Mouse (Mus musculus): Measurements from ENCODE around the gene AI661453. TPM values are rescaled to one million over a fixed set of nuclear protein-coding genes. Genes with fewer than 3 reads are reported as not detected.
A peak's percentile ranks its signal among the peaks of the same experiment; 100 is the strongest.

AI661453 gene
- total and polyA plus RNA-seq, 3 experiments = not detected

- TF ChIP-seq GATA1 (IDR thresholded peaks at IDR 0.05; ENCODE audit: low read depth, low read length) (0 out of 2 replicates have a peak, but pooled peaks have one; percentile 31), ETS1 (IDR thresholded peaks at IDR 0.05; ENCODE audit: low read depth, low read length) (peak; percentile 96), SIN3A (IDR thresholded peaks at IDR 0.05; ENCODE audit: low read length) (peak; percentile 98)
Measured at GRCm38 (mm10) chr17:47508012-47508608, 71.7 kb downstream of the AI661453 start (continued).

DNA sequence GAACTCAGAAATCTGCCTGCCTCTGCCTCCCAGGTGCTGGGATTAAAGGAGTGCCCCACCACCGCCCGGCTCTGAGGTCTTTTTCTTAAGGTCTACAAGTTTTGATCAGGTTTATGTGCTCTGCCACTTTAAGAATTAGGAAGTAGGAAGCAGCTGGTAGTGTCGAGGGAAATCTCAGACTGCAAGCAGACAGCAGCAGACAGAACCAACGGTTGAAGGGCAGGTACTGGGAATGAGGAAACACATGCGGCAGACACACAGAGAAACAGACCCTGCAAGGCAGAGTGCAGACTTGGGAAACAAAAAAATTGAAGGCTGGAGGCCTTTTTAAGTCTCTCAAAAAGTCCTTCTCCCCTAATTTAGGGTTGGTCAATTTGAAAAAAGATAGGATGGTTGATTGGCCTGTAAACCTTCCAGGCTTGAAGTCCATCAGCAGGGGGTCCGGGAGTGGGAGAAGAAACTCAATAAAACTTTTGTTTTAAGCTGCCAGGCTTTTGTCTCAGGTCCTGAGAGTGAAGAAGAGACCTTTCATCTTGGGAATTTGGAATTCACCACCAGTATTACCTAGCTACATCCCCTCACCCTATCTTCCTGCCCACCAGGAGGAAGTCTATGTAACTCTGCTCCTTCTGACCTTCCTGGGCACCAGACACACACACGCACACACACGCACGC lies 72.8 kb downstream of the AI661453 start:
- Histone ChIP-seq H3K4me1 (ENCODE audit: control insufficient read depth in 1 of 2, insufficient read depth in 2 of 2, low read length in 2 of 2) (peaks cover 8 to 45% of the 10 kb centered on the region in 2 experiments; a peak in 3 of 4 replicates), H3K9ac (ENCODE audit: control insufficient read depth, low read depth, low read length, poor library complexity, severe bottlenecking) (peak overlapping the region; percentile 41), H3K36me3 (ENCODE audit: control insufficient read depth in 1 of 2, insufficient read depth in 2 of 2, low read length in 2 of 2) (peaks cover 0 to 21% of the 10 kb centered on the region in 2 experiments; a peak in 2 of 4 replicates), H3K27ac (ENCODE audit: control insufficient read depth, low read depth, low read length) (peak overlapping the region; percentile 99), H3K27me3 (ENCODE audit: control insufficient read depth in 1 of 2, insufficient read depth in 2 of 2, low read length in 2 of 2) (no peaks in the 10 kb centered on the region), H3K4me3 (ENCODE audit: control insufficient read depth in 1 of 2, insufficient read depth in 1 of 2, low read depth in 2 of 2, low read length in 2 of 2) (no peak overlapping the region), H3K79me2 (ENCODE audit: control insufficient read depth, insufficient read depth, low read length, poor library complexity) (no peaks in the 10 kb centered on the region; the same call in 1 of the 2 replicates), H3K9me3 (replicated peaks; ENCODE audit: insufficient read depth, low read length) (no peaks in the 10 kb centered on the region)
- peak; percentile 82 for DNase-seq (ENCODE audit: low read depth, low spot score)
- TF ChIP-seq MXI1 (IDR thresholded peaks at IDR 0.05; ENCODE audit: low read depth, low read length) (0 out of 2 replicates have a peak, but pooled peaks have one; percentile 34), MYC (IDR thresholded peaks at IDR 0.05; ENCODE audit: low read depth, low read length) (0 out of 2 replicates have a peak, but pooled peaks have one; percentile 26), RAD21 (IDR thresholded peaks at IDR 0.05; ENCODE audit: low read depth, low read length) (no peak), RCOR1 (IDR thresholded peaks at IDR 0.05; ENCODE audit: low read depth, low read length) (peak; percentile 40; the same call in 1 of the 2 replicates), ELF1 (IDR thresholded peaks at IDR 0.05; ENCODE audit: low read depth, low read length) (0 out of 2 replicates have a peak, but pooled peaks have one; percentile 59), MYB (IDR thresholded peaks at IDR 0.05; ENCODE audit: low read depth, low read length) (peak; percentile 63), ETS1 (IDR thresholded peaks at IDR 0.05; ENCODE audit: low read depth, low read length) (peak; percentile 95), MAZ (IDR thresholded peaks at IDR 0.05; ENCODE audit: low read depth, low read length) (no peak), MAX (IDR thresholded peaks at IDR 0.05; ENCODE audit: low read length) (peak; percentile 67; the same call in 1 of the 2 replicates), EP300 (IDR thresholded peaks at IDR 0.05; ENCODE audit: low read depth in 1 of 2, low read length in 2 of 2) (peak; percentile 13 to 57; a peak in 2 of 4 replicates), SIN3A (IDR thresholded peaks at IDR 0.05; ENCODE audit: low read length) (peak; percentile 85), SMC3 (IDR thresholded peaks at IDR 0.05; ENCODE audit: low read depth, low read length) (no peak), NELFE (IDR thresholded peaks at IDR 0.05; ENCODE audit: low read depth, low read length) (0 out of 2 replicates have a peak, but pooled peaks have one; percentile 5), TCF12 (IDR thresholded peaks at IDR 0.05; ENCODE audit: low read depth, low read length) (peak; percentile 29; the same call in 1 of the 2 replicates)
